Mouse (Mus musculus) liver, embryonic 15.5 days (tissue): ENCODE results near the gene Tas2r143. TPM values are rescaled to one million over a fixed set of nuclear protein-coding genes. Genes with fewer than 3 reads are reported as not detected.

Source experiments
- ATAC-seq: fragments of 200-750 bp; cut with Nextera tagmentation; 2 replicates; pipeline ENCODE4 v1.8.0; 2017; ENCODE audit warnings: moderate number of reproducible peaks, mild to moderate bottlenecking, moderate library complexity; ENCODE audit not compliant: insufficient read depth
- H3K27ac ChIP-seq: fragments of 300-500 bp; sonication (generic); replicated peaks from 2 replicates; pipeline ENCODE4 v1.5.1; 2015; ENCODE audit warnings: mild to moderate bottlenecking, inconsistent platforms
- H3K27me3 ChIP-seq: fragments of 300-500 bp; sonication (generic); 2 replicates; pipeline ENCODE4 v1.6.1; 2015; ENCODE audit warnings: mild to moderate bottlenecking, inconsistent platforms
- H3K36me3 ChIP-seq: fragments of 300-500 bp; sonication (generic); replicated peaks from 2 replicates; pipeline ENCODE4 v1.6.1; 2015; ENCODE audit warnings: moderate library complexity, mild to moderate bottlenecking, inconsistent platforms
- H3K4me1 ChIP-seq: fragments of 300-500 bp; sonication (generic); replicated peaks from 2 replicates; pipeline ENCODE4 v1.6.1; 2015; ENCODE audit warnings: inconsistent platforms
- H3K4me2 ChIP-seq: fragments of 300-500 bp; sonication (generic); 2 replicates; pipeline ENCODE4 v1.6.1; 2015; ENCODE audit warnings: moderate library complexity, mild to moderate bottlenecking, inconsistent platforms
- H3K4me3 ChIP-seq: fragments of 300-500 bp; sonication (generic); replicated peaks from 2 replicates; pipeline ENCODE4 v1.5.1; 2015; ENCODE audit warnings: mild to moderate bottlenecking, inconsistent platforms
- H3K9ac ChIP-seq: fragments of 300-500 bp; sonication (generic); 2 replicates; pipeline ENCODE4 v1.6.1; 2015; ENCODE audit warnings: moderate library complexity, mild to moderate bottlenecking, inconsistent platforms
- H3K9me3 ChIP-seq: fragments of 300-500 bp; sonication (generic); replicated peaks from 2 replicates; pipeline ENCODE4 v1.6.1; 2016; ENCODE audit warnings: inconsistent platforms
- WGBS: fragments of 180-500 bp; shearing (Covaris S2); methylation state at CpG from one replicate; pipeline ENCODE4 v1.1.7; 2015; ENCODE audit warnings: mixed read lengths; ENCODE audit not compliant: insufficient replicate concordance; 5-methylcytosine and 5-hydroxymethylcytosine counted together
- polyA plus RNA-seq: library from polyadenylated mRNA; unstranded; fragments of >200 nt; fragmentation: Nextera tagmentation; extraction: Ambion mirVana; gene quantifications from 2 replicates; pipeline ENCODE4 v1.2.1, GENCODE M21; 2015

Tas2r143 gene
- polyA plus RNA-seq, 1 experiment from 2014 or later, result not detected

DNA sequence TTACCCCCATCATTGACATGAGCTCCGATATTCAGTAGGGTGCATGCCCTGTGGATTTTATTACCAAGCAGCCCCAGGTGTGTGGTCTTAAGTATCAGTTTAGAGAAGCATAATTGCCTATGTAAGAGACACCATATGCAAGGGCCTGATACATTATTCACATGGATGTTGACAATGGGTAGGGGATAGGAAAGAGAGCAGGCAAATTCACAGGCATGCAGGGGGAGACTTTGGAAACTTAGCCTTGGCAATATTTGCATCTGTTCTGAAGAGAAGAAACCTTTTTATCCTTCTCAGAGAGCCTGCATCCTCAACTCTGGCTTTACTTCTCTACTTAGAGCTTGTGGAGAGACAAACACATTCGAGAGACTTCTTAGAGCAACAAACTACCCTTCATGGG, 5.1 kb downstream of the Tas2r143 start, which contains the start of gene Tas2r135:
Gene Tas2r135 (plus strand): TSS at position 301 of the 400 bp plus-strand sequence.
- no peak for ATAC-seq

DNA sequence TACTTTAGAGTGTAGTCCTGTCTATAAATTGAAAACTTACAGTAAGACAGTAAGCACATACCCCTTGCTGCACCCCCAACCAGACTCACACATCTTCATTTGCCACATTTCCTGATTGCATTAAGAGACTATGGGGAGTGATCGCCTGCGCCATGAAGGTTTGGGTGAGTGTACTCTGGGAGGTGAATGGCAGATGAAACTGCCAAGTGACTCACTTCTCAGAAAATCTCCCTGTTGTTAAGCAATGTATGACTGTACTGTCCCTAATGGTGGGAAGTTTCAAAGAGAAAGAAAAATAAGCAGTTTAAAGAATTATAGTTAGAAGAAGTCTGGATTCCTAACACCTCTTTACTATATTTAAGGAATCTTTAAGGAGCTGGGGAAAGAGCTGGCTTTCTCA, 19.4 kb downstream of the Tas2r143 start:
- Histone ChIP-seq H3K27ac (no peak overlapping the region), H3K27me3 (no peaks in the 10 kb centered on the region), H3K4me1 (no peaks in the 10 kb centered on the region), H3K36me3 (no peaks in the 10 kb centered on the region), H3K4me2 (no peak overlapping the region), H3K4me3 (no peak overlapping the region), H3K9ac (no peak overlapping the region), H3K9me3 (no peaks in the 10 kb centered on the region)
- WGBS, result 68% methylated on average over 2 of the region's 2 CpGs
- no peak for ATAC-seq

More for the DNA sequence above, 5.1 kb downstream of the Tas2r143 start, which contains the start of gene Tas2r135:
- Histone ChIP-seq H3K36me3 (no peaks in the 10 kb centered on the region), H3K4me3 (no peak within 1 kb of the TSS), H3K4me2 (no peak within 1 kb of the TSS), H3K9ac (no peak within 1 kb of the TSS), H3K4me1 (no peaks in the 10 kb centered on the region), H3K27ac (no peak within 1 kb of the TSS), H3K9me3 (no peaks in the 10 kb centered on the region), H3K27me3 (no peaks in the 10 kb centered on the region)
- 56% methylated on average over 2 of the region's 2 CpGs for WGBS

DNA sequence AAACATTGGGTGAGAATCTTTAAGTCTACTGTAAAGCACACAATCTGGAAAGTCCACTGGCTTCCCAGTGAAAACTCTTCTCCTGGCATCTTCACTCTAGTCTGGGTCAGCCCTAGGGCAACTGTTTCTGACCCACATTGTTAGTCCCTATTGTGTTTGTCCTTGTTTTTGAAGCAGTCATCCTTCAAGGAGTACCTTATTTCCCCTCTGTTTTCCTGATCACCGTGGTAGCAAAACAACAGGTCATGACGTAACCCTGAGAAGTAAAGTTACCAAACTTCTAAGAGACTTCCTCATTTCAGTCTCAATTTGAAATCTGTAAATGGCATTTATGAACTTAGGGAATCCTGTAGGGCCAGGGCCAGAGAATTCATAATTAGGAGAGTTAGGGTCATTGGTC, 21.4 kb downstream of the Tas2r143 start:
- H3K27ac ChIP-seq, result no peak overlapping the region
- no peaks in the 10 kb centered on the region for H3K4me1 ChIP-seq
- 36% methylated on average over 2 of the region's 2 CpGs for WGBS
- no peak overlapping the region for H3K9ac ChIP-seq
- no peaks in the 10 kb centered on the region for H3K36me3 ChIP-seq
- H3K4me2 ChIP-seq, result no peak overlapping the region
- no peak overlapping the region for H3K4me3 ChIP-seq
- no peaks in the 10 kb centered on the region for H3K27me3 ChIP-seq
- no peak for ATAC-seq
- no peaks in the 10 kb centered on the region for H3K9me3 ChIP-seq

DNA sequence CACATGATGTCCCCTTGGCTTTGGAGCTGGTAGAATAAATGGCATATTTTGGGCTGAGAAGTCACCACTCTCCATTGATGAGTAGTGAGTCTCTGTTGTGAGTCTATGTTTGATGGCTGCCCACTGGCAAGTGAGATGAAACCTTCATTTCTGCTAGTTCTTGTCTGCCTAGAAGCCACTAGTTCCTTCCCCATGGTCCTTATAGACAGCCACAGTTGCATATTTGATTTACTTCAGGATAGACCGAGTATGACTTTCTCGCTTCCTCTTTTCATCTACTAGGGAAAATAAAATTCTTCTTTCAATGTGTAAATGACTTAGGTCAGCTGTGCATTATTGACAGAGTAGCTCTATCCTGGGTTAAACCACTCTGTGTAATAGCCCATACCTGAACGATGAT, 24.4 kb downstream of the Tas2r143 start:
- H3K27ac ChIP-seq, result no peak overlapping the region
- no peak overlapping the region for H3K4me2 ChIP-seq
- WGBS, result 48% methylated on average over 3 of the region's 3 CpGs
- H3K4me3 ChIP-seq, result no peak overlapping the region
- ATAC-seq, result no peak
- no peaks in the 10 kb centered on the region for H3K36me3 ChIP-seq
- H3K27me3 ChIP-seq, result no peaks in the 10 kb centered on the region
- H3K9me3 ChIP-seq, result no peaks in the 10 kb centered on the region
- H3K4me1 ChIP-seq, result no peaks in the 10 kb centered on the region
- no peak overlapping the region for H3K9ac ChIP-seq

DNA sequence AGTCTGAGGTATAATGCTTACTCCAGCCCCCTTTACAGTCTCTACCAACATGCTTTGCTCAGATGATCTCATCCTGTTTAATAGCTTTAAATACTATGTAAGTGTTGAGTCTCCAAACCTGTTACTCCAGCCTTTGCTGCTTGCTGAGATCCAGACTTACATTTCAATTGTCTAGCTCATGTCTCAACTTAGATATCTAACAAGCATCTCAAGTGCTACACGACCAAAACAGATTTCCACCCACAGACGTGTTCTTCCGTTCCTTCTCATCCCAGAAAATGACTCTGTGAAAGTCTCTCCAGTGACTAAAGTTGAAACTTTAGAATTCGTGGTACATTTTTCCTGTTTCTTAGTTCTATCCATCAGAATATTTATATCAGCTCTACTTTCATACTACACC, 26.3 kb downstream of the Tas2r143 start:
- H3K9ac ChIP-seq, result no peak overlapping the region
- H3K4me3 ChIP-seq, result no peak overlapping the region
- no peaks in the 10 kb centered on the region for H3K27me3 ChIP-seq
- no peaks in the 10 kb centered on the region for H3K4me1 ChIP-seq
- H3K9me3 ChIP-seq, result no peaks in the 10 kb centered on the region
- no peak overlapping the region for H3K27ac ChIP-seq
- 59% methylated on average over 4 of the region's 4 CpGs for WGBS
- H3K36me3 ChIP-seq, result no peaks in the 10 kb centered on the region
- no peak overlapping the region for H3K4me2 ChIP-seq
- ATAC-seq, result no peak

DNA sequence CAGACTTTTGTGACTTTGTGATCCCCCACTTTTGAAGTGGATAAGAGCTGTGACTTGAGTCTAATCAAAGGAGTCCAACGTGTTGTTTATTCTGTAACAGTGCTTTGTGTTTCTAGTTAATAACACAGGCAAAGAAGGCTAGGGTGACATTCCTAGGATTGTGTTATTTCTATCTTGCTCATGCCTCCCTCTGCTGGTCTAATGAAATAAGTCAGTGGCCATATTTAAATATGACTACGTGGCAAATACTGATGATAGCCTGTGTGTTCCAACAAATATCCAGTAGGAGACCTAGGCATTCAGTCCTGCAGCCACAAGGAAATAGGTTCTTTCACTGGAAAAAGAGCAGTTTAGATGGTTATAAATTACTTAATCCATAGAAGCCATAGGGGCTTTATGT, 33.5 kb downstream of the Tas2r143 start:
- Histone ChIP-seq H3K27ac (no peak overlapping the region), H3K4me1 (no peaks in the 10 kb centered on the region), H3K4me2 (no peak overlapping the region), H3K36me3 (no peaks in the 10 kb centered on the region), H3K27me3 (no peaks in the 10 kb centered on the region), H3K9ac (no peak overlapping the region), H3K9me3 (no peaks in the 10 kb centered on the region), H3K4me3 (no peak overlapping the region)
- no peak for ATAC-seq
- 39% methylated on average over 2 of the region's 2 CpGs for WGBS

DNA sequence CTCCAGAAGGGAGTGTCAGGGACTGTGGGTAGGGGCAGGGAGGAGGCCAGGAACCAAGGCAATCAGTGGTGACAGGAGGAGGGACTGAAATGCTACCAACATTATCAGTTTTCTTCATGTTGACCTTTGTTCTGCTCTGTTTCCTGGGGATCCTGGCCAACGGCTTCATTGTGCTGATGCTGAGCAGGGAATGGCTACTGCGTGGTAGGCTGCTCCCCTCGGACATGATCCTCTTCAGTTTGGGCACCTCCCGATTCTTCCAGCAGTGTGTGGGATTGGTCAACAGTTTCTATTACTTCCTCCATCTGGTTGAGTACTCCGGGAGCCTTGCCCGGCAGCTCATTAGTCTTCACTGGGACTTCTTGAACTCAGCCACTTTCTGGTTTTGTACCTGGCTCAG, 34.4 kb downstream of the Tas2r143 start, which contains the start of gene Tas2r126:
Gene Tas2r126 (plus strand): TSS at position 90 of the 400 bp plus-strand sequence.
- Histone ChIP-seq H3K4me3 (no peak within 1 kb of the TSS), H3K4me2 (no peak within 1 kb of the TSS), H3K27me3 (no peaks in the 10 kb centered on the region), H3K36me3 (no peaks in the 10 kb centered on the region), H3K9me3 (no peaks in the 10 kb centered on the region), H3K9ac (no peak within 1 kb of the TSS), H3K27ac (no peak within 1 kb of the TSS), H3K4me1 (no peaks in the 10 kb centered on the region)
- WGBS, result 48% methylated on average over 6 of the region's 6 CpGs
- no peak for ATAC-seq

DNA sequence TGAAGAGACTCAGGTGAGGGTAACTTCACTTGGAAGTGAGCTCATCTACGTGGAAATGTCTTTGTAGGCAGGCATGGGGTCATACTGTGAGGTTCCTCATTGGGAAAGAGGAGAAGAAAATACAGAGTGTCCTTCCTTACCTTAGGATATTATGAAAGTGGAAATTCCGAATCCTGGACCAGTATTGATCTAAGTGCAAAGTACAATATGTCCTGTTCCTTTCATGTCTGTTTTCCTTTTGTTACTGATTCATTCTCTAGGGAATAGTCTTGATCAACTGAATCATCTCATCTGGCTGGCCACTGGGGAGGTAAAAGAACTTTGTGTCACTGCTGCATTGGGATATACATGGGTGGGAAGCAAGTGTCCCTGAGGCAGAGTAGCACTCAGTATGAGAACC, 35.5 kb downstream of the Tas2r143 start:
- WGBS, result 36% methylated on average over 2 of the region's 2 CpGs
- H3K9ac ChIP-seq, result no peak overlapping the region
- H3K36me3 ChIP-seq, result no peaks in the 10 kb centered on the region
- no peak for ATAC-seq
- no peaks in the 10 kb centered on the region for H3K9me3 ChIP-seq
- no peak overlapping the region for H3K4me3 ChIP-seq
- no peak overlapping the region for H3K4me2 ChIP-seq
- H3K4me1 ChIP-seq, result no peaks in the 10 kb centered on the region
- H3K27ac ChIP-seq, result no peak overlapping the region
- H3K27me3 ChIP-seq, result no peaks in the 10 kb centered on the region

DNA sequence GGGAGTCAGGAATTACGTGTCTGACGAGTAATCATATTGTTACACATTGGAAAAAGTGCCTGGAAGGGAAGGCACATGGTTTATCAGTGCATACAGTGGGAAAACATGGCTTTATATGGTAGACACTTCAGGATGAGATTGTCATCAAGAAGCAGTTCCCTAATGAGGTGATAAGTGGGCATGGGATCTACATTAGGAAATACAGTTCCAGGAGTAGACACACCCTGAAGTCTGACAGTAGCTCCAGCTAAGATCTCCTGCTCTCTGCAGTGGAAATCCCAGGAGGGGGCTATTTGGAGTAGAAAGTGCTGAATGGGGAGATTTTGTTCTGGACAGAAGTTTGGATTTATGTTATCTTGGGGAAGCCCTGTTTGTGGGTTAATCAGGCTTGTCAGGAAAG, 41.4 kb downstream of the Tas2r143 start:
- no peak overlapping the region for H3K9ac ChIP-seq
- no peaks in the 10 kb centered on the region for H3K9me3 ChIP-seq
- WGBS, result 42% methylated on average over 2 of the region's 2 CpGs
- no peaks in the 10 kb centered on the region for H3K36me3 ChIP-seq
- no peak for ATAC-seq
- H3K4me1 ChIP-seq, result no peaks in the 10 kb centered on the region
- no peak overlapping the region for H3K27ac ChIP-seq
- no peak overlapping the region for H3K4me2 ChIP-seq
- H3K27me3 ChIP-seq, result no peaks in the 10 kb centered on the region
- no peak overlapping the region for H3K4me3 ChIP-seq

DNA sequence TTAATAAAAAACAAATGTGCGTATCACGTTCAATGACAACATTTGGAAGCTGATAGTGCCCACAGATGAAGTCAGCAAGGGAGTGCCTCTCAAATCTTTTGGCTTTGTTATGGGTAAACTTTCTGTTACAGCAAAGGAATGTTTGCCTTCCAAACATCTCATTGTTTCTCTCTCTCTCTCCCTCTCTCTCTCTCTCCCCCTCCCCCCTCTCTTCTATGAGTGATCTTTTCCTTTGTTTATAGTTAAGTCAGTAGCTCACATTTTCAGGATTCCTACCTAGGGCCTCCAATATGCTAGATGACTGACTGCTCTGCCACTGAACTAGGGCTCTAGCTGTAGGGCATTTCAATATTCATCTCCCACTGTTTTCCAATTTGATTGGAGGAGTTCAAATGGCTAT, 44.5 kb downstream of the Tas2r143 start:
- no peak overlapping the region for H3K4me2 ChIP-seq
- no peaks in the 10 kb centered on the region for H3K9me3 ChIP-seq
- H3K27me3 ChIP-seq, result no peaks in the 10 kb centered on the region
- H3K4me1 ChIP-seq, result no peaks in the 10 kb centered on the region
- 56% methylated on average over 2 of the region's 2 CpGs for whole genome bisulfite sequencing
- H3K4me3 ChIP-seq, result no peak overlapping the region
- no peak overlapping the region for H3K27ac ChIP-seq
- no peak for ATAC-seq
- no peaks in the 10 kb centered on the region for H3K36me3 ChIP-seq
- no peak overlapping the region for H3K9ac ChIP-seq

DNA sequence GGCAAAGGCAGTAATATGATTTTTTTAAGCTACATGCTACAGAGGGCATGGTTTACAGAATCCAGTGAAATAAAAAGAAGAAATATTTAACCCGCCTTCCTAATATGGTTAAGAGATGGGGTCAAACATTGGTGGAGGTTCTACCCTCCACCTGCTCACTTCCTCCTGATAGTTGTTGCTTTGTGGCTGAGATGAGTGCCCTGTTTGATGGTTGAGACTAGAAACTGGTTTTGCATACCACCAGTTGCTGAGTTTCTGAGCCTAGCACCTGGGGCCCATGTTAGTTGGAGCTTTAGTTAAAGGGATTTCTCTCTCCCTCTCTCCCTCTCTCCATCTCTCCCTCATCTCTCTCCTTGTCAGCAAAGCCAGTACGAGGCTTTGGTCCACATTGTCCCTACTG, 47.3 kb downstream of the Tas2r143 start:
- H3K4me1 ChIP-seq, result no peaks in the 10 kb centered on the region
- ATAC-seq, result no peak

More for the DNA sequence above, 47.3 kb downstream of the Tas2r143 start:
- Histone ChIP-seq H3K4me3 (no peak overlapping the region), H3K9me3 (no peaks in the 10 kb centered on the region), H3K27me3 (no peaks in the 10 kb centered on the region), H3K27ac (no peak overlapping the region), H3K9ac (no peak overlapping the region), H3K4me2 (no peak overlapping the region), H3K36me3 (no peaks in the 10 kb centered on the region)
- WGBS, result 58% methylated on average over 2 of the region's 2 CpGs
